Mouse (Mus musculus) lung, adult 2 months (tissue): ENCODE data around the gene Pank2. TPM values are rescaled to one million over a fixed set of nuclear protein-coding genes. Genes with fewer than 3 reads are reported as not detected.
A peak's percentile ranks its signal among the peaks of the same experiment; 100 is the strongest.
"Not testable (repeated sequence)": the region's sequence is repeated elsewhere in the genome, so short reads cannot be mapped to it uniquely, and the experiment has no call there.

Experiments used
- DNase-seq: peaks from one replicate; pipeline ENCODE4 v3.0.0; 2022
- H3K4me1 ChIP-seq: fragments of 200-500 bp; 2 replicates; pipeline ENCODE4 v1.6.1; 2011; ENCODE audit warnings: low read length; ENCODE audit not compliant: control insufficient read depth, insufficient read depth
- H3K4me3 ChIP-seq: fragments of 200-500 bp; replicated peaks from 2 replicates; pipeline ENCODE3; 2011; ENCODE audit warnings: low read depth, mild to moderate bottlenecking, control low read depth, low read length; ENCODE audit errors: extremely low read depth
- CTCF ChIP-seq: fragments of 200-500 bp; IDR thresholded peaks from 2 replicates; pipeline ENCODE4 v1.5.1; 2011; ENCODE audit warnings: mild to moderate bottlenecking, low read length, control low read depth; ENCODE audit not compliant: insufficient read depth
- POLR2A ChIP-seq: fragments of 200-500 bp; IDR thresholded peaks from 2 replicates; pipeline ENCODE4 v1.6.1; 2011; ENCODE audit warnings: low read depth, mild to moderate bottlenecking, control low read depth, low read length, borderline replicate concordance; ENCODE audit errors: extremely low read depth
- WGBS: fragments of 180-500 bp; shearing (Covaris S2); methylation state at CpG from one replicate; pipeline ENCODE4 v1.1.7; 2018; 5-methylcytosine and 5-hydroxymethylcytosine counted together
- polyA plus RNA-seq: library from polyadenylated mRNA; depleted of rRNA; stranded (reverse); fragments of >200 nt; gene quantifications from 2 replicates; pipeline ENCODE4 v1.2.3, GENCODE M21; 2012; rRNA removed

Pank2 gene
- polyA plus RNA-seq, 1 experiment, result 16.1 TPM

- no peak for TF ChIP-seq POLR2A
- TF ChIP-seq CTCF, result no peak
- H3K4me1 ChIP-seq, result peaks cover 2% of the 10 kb centered on the region
- DNase-seq, result no peak
- no peak overlapping the region for H3K4me3 ChIP-seq
- 84% methylated on average over 2 of the region's 2 CpGs for WGBS
These were observed 53.9 kb downstream of the Pank2 start for GRCm38 (mm10) chr2:131316167-131316566.

- peaks cover 2% of the 10 kb centered on the region for H3K4me1 ChIP-seq
- no peak for DNase-seq
- no peak for TF ChIP-seq POLR2A
- no peak for TF ChIP-seq CTCF
- H3K4me3 ChIP-seq, result no peak overlapping the region
- WGBS, result 76% methylated on average over 6 of the region's 6 CpGs
These were observed 57.1 kb downstream of the Pank2 start for GRCm38 (mm10) chr2:131319401-131319800.

- DNase-seq, result peak; percentile 33
- WGBS, result 7% methylated on average over 3 of the region's 3 CpGs
- peak overlapping the region; percentile 13 for H3K4me3 ChIP-seq
- H3K4me1 ChIP-seq, result not testable (repeated sequence)
These were observed 58.9 kb downstream of the Pank2 start for GRCm38 (mm10) chr2:131321192-131321591.

- H3K4me1 ChIP-seq, result peaks cover 5% of the 10 kb centered on the region
- no peak overlapping the region for H3K4me3 ChIP-seq
- no peak for TF ChIP-seq CTCF
- TF ChIP-seq POLR2A, result no peak
- no peak for DNase-seq
- WGBS, result 66% methylated on average over 1 of the region's 1 CpGs
These were observed 61.4 kb downstream of the Pank2 start for GRCm38 (mm10) chr2:131323675-131324074.

GRCm38 (mm10) chr2:131326044-131326443 is 63.7 kb downstream of the Pank2 start:
- TF ChIP-seq POLR2A (no peak), CTCF (no peak)
- no peak for DNase-seq
- 43% methylated on average over 3 of the region's 3 CpGs for WGBS
- peaks cover 5% of the 10 kb centered on the region for H3K4me1 ChIP-seq
- H3K4me3 ChIP-seq, result no peak overlapping the region

GRCm38 (mm10) chr2:131328981-131329380 is 66.7 kb downstream of the Pank2 start:
- no peak for DNase-seq
- Histone ChIP-seq H3K4me1 (0 out of 2 replicates have a peak, but pooled peaks cover 3% of the 10 kb centered on the region), H3K4me3 (no peak overlapping the region)
- WGBS, result 98% methylated on average over 1 of the region's 1 CpGs
- TF ChIP-seq CTCF (no peak), POLR2A (no peak)

GRCm38 (mm10) chr2:131330548-131330947 is 68.3 kb downstream of the Pank2 start:
- TF ChIP-seq CTCF (no peak), POLR2A (no peak)
- DNase-seq, result no peak
- WGBS, result 78% methylated on average over 3 of the region's 3 CpGs
- no peak overlapping the region for H3K4me3 ChIP-seq
- 0 out of 2 replicates have a peak, but pooled peaks cover 3% of the 10 kb centered on the region for H3K4me1 ChIP-seq

- Histone ChIP-seq H3K4me3 (no peak overlapping the region), H3K4me1 (no peaks in the 10 kb centered on the region)
- DNase-seq, result no peak
- TF ChIP-seq POLR2A (no peak), CTCF (no peak)
- WGBS, result 83% methylated on average over 6 of the region's 6 CpGs
These were observed 75.3 kb downstream of the Pank2 start for GRCm38 (mm10) chr2:131337602-131338001.

- Histone ChIP-seq H3K4me3 (no peak overlapping the region), H3K4me1 (no peaks in the 10 kb centered on the region)
- TF ChIP-seq CTCF (no peak), POLR2A (no peak)
- 56% methylated on average over 3 of the region's 3 CpGs for WGBS
- no peak for DNase-seq
These were observed 82.2 kb downstream of the Pank2 start for GRCm38 (mm10) chr2:131344449-131344848.

- no peak for DNase-seq
- Histone ChIP-seq H3K4me3 (no peak overlapping the region), H3K4me1 (no peaks in the 10 kb centered on the region)
- TF ChIP-seq CTCF, result no peak
- TF ChIP-seq POLR2A, result no peak
- 30% methylated on average over 3 of the region's 3 CpGs for WGBS
These were observed 83.3 kb downstream of the Pank2 start for GRCm38 (mm10) chr2:131345556-131345955.

Other genes starting within 250 kb of the Pank2 start
- 7.3 and 10.9 TPM in 2 replicates for gene Gfra4, start 219.4 kb upstream of the Pank2 start, polyA plus RNA-seq
- gene Adam33, start 198.7 kb upstream of the Pank2 start, polyA plus RNA-seq, result 28.8 and 34.5 TPM in 2 replicates
- gene Siglec1, start 175.7 kb upstream of the Pank2 start, polyA plus RNA-seq, result 14.7 and 18.5 TPM in 2 replicates
- gene Hspa12b, start 135.2 kb upstream of the Pank2 start, polyA plus RNA-seq, result 56.2 and 58.3 TPM in 2 replicates
- not detected in 2 replicates for gene Gm11037, start 129.0 kb upstream of the Pank2 start, polyA plus RNA-seq
- 67.6 and 76.4 TPM in 2 replicates for gene 1700037H04Rik, start 102.4 kb upstream of the Pank2 start, polyA plus RNA-seq
- gene Cenpb, start 82.4 kb upstream of the Pank2 start, polyA plus RNA-seq, result 131 and 138 TPM in 2 replicates
- gene Cdc25b, start 75.5 kb upstream of the Pank2 start, polyA plus RNA-seq, result 34.5 and 39.1 TPM in 2 replicates
- 16.6 and 19.2 TPM in 2 replicates for gene Spef1, start 75.2 kb upstream of the Pank2 start, polyA plus RNA-seq
- 44.5 and 46.4 TPM in 2 replicates for gene Ap5s1, start 55.4 kb upstream of the Pank2 start, polyA plus RNA-seq
- 49.8 and 59.7 TPM in 2 replicates for gene Mavs, start 28.4 kb upstream of the Pank2 start, polyA plus RNA-seq
- 2.1 and 3.6 TPM in 2 replicates for gene Rnf24, start 90.4 kb downstream of the Pank2 start, polyA plus RNA-seq
- 28.4 and 29.6 TPM in 2 replicates for gene Smox, start 229.0 kb downstream of the Pank2 start, polyA plus RNA-seq